Mouse (Mus musculus): ENCODE data around the gene Ccdc71.

Ccdc71 gene

DNA sequence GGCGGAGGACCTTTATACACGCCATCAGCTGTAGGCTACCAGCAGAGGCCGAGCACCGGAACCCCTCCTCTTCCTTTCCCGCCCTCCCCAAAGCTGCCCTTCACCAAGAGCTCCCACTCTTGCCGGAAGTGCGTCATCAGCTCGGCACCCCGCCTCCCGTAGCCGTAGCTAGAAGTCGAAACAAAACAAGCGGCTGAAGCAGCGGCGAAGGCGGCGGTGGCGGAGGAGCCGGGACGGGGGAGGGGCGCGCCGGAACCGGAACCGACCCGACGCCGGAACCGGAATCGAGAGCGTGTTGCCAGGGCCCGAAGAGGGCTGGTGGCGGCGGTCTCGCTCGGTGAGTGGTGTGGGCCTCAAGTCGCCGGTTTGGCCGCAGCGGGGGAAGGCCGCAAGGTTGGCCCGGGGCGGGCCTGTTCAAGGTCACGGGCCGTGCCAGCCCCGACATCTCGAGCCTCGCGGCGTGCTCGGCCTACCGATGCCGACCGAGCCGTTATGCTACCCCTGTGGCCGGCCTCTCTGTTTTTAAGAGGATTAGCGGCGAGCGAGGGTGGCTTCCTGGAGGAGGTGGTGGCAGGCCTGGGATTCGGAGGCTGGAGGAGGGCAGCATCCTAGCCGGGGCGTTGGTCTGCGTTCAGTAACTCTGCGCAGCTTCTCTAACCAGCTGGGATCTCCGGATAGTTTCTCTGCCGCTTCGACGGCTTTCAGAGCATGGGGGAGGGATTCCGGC lies 30.4 kb downstream of the Ccdc71 start, which contains the start of gene Usp19:
Gene Usp19 (plus strand): TSS at position 44 of the 727 bp plus-strand sequence.
- peak; percentile 95 for DNase-seq

DNA sequence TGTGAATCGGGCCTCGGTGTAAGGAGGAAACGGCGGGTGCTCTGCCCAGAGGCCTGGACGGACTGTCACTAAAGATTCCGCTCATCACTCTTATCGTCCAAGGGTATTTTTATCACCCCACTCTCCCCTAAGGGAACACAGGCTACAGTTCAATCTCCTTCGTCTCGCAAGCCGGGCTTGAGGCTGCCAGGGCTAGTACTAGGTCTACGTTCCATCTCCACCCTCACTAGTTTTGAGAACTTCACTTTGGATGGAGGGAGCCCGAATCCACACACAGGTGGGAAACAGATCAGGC lies 30.9 kb downstream of the Ccdc71 start:
- DNase-seq: no peak

DNA sequence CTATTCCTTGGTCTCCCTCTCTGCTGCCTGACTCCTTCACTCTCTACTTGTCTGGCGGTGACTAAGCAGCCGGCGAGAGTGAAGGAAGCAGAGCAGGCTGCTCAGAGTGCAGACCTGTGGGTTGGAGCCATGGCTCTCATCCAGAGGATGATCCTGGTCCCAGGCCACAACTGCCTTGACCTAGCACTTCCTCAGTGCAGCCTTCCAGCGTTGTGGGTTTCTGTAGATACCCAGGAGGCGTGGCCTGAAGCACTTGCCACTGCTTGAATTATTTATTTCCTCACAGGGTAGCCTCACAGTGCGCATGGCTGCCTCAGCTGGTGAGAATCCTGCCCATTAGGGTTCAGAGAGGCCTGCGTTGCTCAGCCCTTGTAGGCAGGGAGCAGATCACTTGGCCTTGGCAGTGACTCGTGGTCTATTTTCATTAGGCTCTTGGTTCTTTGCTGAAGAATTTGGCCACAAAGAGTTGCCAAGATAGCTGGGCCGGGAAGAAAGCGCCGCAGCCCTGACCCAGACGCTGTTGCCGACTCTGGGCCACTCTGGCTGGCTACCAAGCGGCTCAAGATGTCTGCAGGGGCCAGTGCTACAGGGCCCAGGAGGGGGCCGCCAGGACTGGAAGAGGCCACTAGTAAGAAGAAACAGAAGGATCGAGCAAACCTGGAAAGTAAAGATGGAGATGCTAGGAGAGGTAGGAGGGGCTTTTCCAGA lies 31.9 kb downstream of the Ccdc71 start:
- DNase-seq: no peak

DNA sequence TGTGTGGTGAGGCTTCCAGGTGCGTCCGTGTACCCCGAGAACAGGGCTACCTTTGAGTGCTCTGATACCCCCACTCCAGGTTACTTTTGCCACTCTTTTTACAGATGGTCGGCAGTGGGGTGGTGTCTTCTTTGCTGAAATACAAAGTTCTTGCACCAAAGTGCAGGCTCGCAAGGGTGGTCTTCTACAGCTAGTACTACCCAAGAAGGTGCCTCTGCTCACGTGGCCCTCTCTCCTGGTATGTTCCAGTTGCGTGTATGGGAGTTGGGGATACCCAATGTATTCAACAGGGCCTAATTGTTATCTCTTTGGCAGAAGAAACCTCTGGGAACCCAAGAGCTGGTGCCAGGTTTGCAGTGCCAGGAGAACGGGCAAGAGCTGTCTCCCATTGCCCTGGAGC lies 32.9 kb downstream of the Ccdc71 start:
- DNase-seq: no peak

DNA sequence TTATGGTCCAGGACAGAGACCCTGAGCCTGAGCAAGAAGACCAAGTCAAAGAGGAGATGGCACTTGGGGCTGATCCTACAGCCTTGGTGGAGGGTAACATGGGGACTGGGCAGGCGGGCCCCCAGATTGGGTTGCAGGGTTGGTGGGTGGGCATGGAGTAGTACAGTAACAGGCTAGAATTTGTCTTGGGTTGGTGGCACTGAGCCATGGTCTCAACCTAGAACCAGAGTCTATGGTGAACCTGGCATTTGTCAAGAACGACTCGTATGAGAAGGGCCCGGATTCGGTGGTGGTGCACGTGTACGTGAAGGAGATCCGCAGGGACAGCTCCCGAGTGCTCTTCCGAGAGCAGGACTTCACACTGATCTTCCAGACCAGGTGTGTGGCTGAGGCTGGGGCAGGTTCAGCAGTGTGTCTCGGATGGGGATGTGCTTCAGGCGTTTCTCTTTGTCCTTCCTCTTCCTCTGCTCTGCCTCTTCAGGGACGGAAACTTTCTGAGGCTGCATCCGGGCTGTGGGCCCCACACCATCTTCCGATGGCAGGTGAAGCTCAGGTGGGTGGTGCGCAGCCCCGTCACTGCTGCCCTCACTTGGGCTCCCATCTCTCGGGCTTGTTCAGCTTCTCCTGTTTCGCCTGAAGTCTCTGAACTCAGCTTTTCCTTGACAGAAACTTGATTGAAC lies 34.0 kb downstream of the Ccdc71 start:
- DNase-seq: no peak

DNA sequence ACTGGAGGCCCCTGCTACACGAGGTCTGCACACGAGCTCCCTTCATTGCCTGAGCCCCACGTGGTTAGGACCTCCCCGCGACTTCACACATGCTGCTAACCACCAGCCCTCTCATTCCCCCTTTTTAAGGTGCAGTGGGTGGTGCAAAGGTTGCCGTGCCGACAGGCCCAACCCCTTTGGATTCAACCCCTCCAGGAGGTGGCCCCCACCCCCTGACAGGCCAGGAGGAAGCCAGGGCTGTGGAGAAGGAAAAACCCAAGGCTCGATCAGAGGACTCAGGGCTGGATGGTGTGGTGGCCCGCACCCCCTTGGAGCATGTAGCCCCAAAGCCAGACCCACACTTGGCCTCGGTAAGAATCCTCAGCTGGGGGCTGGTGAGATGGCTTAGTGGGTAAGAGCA lies 34.6 kb downstream of the Ccdc71 start:
- no peak for DNase-seq

DNA sequence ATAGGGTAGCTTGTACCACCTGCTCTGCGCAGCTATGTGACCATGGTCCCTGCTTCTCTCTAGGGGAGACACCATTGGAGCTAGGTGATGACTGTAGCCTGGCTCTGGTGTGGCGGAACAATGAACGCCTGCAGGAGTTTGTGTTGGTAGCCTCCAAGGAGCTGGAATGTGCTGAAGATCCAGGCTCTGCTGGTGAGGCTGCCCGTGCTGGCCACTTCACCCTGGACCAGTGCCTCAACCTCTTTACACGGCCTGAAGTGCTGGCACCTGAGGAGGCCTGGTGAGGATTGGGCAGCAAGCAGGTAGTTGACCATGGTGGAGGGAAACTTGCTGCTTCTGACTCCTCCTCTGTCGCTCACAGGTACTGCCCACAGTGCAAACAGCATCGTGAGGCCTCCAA lies 38.9 kb downstream of the Ccdc71 start:
- DNase-seq: no peak

DNA sequence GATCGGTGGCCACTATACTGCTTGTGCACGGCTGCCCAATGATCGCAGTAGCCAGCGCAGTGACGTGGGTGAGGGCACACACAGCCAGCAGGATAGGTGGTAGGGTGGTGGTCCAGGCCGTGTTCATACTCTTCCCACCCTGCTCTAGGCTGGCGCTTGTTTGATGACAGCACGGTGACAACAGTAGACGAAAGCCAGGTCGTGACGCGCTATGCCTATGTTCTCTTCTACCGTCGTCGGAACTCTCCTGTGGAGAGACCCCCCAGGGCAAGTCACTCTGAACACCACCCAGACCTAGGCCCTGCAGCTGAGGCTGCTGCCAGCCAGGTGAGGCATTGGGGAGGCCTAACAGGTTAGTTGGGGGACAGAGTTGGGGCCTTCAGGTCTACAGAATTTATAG lies 39.6 kb downstream of the Ccdc71 start:
- DNase-seq: no peak

DNA sequence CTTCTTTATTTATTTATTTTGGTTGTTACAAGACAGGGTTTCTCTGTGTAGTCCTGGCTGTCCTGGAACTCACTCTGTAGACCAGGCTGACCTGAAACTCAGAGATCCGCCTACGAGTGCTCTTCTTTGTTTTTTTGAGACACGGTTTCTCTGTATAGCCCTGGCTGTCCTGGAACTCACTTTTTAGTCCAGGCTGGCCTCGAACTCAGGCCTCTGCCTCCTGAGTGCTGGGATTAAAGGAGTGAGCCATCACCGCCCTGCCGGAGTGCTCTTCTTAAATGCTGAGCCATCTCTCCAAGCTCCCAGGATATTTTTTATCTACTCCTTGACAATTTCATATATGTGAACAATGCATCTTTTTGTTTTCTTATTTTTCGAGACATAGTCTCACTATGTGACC lies 46.6 kb downstream of the Ccdc71 start:
- no peak for DNase-seq

DNA sequence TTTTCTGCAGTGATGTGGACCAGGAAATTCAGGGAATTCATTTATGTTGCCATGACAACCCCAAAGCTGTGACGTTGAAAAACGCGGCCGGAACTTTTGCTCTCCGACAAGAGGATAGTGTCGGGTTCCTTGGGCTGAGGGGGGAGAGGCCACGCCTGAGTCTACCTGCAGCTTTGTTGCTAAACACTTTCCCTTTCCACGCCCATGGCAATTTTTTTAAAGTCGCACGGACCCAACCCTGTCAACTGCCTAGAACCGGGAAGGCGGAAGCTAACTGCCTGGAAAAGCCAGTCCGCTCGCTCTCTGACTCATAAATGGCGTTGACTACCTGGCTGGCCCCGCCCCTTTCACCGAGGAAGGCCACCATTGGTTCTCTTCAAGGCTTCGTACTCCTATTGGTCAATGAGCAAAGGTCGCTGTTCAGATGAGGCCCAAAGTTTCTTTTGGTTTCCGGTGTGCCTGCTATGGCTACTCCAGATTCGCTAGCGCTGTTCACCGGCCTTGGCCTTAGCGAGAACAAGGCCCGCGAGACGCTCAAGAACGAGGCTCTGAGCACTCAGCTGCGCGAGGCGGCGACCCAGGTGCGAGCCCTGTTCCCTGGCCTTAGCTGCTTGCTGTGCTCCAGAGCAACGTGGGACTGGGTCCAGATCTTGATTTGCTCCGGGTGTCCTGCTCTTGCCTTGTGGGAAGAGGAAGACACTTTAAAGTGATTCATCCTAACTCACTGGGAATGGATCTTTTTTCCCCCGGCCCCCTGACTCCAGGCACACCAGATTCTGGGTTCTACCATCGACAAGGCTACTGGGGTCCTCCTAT lies 47.5 kb downstream of the Ccdc71 start, which contains the start of gene Qars:
Gene Qars (plus strand): TSS at position 88 of the 816 bp plus-strand sequence.
- peak; percentile 92 to 93 for DNase-seq

DNA sequence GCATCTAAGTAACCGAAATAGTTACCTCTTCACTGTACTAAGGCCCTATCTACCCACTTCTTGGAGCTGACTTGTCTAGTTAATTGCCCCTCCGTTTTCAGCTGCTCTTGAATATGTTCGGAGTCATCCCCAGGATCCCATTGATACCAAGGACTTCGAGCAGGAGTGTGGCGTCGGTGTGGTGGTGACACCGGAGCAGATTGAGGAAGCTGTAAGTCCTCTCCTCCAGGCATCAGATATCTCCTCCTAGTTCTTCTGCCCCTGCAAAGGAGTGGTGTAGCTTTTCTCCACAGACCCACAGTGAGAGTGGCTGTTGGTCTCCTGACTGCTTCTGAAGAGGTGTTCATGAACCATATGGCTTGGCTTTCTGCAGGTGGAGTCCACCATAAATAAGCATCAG lies 48.4 kb downstream of the Ccdc71 start:
- DNase-seq: no peak
